Mouse (Mus musculus) T-helper 2 cell (primary cell): ENCODE measurements around the gene Cdip1.
"Not testable (repeated sequence)": the region's sequence is repeated elsewhere in the genome, so short reads cannot be mapped to it uniquely, and the experiment has no call there.

Experiments used
- in situ Hi-C: fragments of 300-600 bp; cut with MboI, MseI; formaldehyde crosslinking; loops from one replicate; pipeline ENCODE4 v1.15.1; 2025; ENCODE audit warnings: high pct_unique_total_duplicates

Gene Cdip1

GRCm38 (mm10) chr16:4773289-4773970, 16.7 kb downstream of the Cdip1 start:
- in situ Hi-C loops, result loop anchor here (5.0 kb wide), 1 partner anchor 71 kb away; no protein-coding TSS in a partner anchor

- in situ Hi-C loops, result no loop called here
Measured at GRCm38 (mm10) chr16:4768719-4769118, 21.4 kb downstream of the Cdip1 start.

DNA sequence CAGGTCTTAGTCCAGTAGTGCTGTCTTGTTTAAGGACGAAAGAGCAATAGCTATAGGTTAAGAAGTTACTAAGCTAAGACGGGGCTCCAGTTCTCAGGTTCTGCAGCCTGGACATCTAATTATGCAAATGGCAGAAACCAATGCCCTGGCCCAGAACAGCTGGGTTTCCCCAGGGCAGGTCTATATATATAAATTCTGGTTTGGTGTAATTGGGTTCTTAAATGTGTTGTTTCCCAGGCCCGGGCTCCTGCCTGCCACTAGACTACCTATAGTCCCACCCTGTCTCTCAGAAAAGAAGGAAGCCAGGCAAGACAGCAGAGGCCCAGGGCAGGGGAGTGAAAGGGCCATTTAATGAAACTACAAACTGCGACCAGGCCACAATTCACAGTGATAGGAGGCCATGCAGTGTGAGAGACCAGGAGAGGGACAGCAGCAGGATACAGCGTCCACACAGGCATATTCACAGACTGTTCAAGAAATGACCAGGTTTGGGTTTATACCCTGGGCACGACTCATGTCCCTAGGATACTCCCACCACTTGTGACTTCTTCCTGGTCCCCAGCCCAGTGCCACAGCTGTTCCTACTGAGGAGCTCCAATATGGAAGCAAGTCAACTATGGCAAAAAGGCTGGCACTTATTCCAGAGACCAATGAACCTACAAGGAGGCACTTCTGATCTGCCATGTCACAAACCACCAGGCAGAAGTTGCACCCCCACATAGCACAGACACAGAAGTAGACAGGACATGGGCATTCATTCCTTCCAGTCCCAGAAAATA, 22.9 kb downstream of the Cdip1 start:
- in situ Hi-C loops, result no loop called here

- in situ Hi-C loops, result no loop called here
Measured at GRCm38 (mm10) chr16:4765852-4766251, 24.2 kb downstream of the Cdip1 start.

DNA sequence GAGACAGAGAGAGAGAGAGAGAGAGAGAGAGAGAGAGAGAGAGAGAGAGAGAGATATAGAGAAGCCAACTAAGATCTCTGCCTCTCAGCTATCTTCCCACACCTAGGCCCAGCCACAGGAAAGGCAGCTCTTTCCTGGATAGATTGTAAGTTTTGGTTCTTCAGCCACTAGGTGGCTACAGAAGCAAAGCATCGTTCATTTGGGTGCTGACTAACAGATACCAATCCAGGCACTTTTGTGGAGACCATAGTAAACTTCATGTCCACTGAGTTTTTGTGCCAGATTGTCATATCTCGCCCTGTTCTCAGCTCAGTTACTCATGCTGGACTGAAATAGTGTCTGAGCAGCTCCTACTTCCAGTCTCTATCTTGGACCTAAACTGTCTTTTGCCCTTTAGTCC, 26.8 kb downstream of the Cdip1 start:
- in situ Hi-C loops, result no loop called here

DNA sequence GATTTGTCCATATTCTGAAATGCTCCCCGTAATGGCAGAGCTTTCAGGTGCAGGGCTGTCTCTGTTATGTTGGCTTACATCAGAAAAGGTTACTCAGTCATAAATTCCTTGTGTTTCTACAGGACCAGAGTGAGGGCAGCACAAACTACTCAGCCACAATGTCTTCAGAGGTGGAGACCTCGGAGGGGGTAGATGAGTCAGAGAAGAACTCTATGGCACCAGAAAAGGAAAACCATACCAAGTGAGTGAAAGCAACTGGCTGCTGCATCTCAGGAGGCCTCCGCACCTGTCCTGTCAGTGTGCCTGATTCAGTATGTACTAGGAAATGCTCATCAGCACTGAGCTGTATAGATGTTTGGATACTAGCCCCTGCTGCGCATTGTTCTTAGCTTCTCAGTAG, 27.7 kb downstream of the Cdip1 start:
- in situ Hi-C loops, result no loop called here

DNA sequence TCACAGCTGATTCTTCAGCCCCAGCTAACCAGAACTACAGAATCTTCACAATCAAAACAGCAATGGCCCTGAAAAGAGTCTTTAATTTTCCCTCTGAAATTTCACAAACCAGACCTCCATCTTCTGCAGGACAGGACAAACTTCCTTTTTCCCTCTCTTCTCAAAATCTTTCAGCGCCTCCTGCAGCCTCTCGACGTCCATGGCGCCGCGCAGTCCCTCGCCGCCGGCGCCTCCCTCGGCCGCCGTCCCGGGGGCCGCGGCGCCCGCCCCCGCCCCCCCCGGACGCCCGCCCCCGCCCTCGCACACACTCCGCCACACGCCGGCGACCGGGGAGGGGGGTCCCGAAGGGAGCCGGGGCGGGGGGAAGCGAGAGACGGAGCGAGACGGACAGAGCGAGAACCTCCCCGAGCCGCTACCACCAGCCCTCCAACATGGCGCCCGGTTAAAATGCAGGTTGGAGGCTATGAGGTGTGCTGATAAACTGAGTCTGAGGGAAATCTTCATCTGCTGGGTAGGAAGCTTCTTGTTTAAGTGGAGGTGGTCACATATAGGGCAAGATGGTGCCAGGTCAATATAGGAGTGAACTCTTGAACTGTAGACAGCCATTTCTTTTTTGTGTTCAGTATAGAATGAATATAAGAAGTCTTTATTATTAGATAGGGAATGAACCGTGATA, 33.3 kb downstream of the Cdip1 start:
- in situ Hi-C loops, result not testable (repeated sequence)

DNA sequence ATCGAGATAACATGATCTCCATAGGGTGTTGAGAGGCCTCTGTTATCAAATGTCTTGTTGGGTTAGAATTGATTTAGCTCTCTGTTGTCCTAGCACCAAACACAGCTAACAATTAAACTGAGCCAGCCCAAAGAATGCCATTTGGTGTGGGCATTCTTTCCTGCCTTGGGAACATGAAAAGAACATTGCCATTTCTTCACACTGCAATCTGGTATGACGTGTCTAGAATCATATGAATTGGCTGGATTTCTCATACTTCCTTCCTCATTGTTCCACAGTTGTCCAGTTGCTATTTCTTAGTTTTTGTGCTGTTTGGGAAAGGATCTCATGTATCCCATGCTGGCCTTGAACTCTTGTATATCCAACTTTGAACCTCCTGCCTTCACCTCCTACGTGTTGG, 36.0 kb downstream of the Cdip1 start:
- in situ Hi-C loops, result no loop called here

DNA sequence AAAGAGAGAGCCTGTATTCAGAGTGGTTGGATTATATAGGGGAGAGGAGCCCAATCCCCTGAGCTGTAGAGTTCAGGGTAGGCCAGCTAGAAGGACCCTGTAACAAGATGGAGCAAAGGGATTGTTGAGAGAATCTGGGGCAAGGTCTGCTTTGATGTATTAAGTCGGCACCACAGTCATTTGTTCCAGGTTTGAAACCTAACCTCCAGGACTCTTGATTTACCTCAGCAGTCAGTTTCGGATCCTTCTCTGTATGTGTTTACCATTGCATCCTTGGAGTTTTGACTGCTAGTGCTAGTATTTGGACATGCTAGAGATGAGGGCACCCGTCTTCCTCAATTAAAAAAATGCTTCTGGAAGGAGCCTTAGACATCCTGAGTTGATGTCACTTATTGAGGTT, 37.9 kb downstream of the Cdip1 start:
- in situ Hi-C loops, result no loop called here

DNA sequence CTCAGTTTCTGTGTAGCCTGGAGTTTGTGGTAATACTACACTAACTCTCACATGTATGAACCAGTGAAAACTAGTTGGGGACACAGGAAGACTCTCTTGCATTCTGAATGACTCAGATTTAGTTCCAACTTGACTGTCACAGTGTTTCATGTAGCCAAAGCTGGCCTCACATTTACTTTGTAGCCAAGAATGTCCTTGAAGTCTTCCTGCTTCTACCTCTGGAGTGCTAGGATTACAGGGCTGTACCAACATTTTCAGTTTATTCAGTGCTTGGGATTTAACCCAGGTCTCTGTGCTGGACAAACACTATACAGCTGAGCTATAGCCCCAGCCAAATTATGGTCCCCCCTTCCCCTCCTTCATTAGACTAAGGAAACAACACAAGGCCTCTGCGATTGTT, 47.9 kb downstream of the Cdip1 start:
- in situ Hi-C loops, result no loop called here

GRCm38 (mm10) chr16:4739994-4740393, 50.1 kb downstream of the Cdip1 start:
- in situ Hi-C loops, result no loop called here

DNA sequence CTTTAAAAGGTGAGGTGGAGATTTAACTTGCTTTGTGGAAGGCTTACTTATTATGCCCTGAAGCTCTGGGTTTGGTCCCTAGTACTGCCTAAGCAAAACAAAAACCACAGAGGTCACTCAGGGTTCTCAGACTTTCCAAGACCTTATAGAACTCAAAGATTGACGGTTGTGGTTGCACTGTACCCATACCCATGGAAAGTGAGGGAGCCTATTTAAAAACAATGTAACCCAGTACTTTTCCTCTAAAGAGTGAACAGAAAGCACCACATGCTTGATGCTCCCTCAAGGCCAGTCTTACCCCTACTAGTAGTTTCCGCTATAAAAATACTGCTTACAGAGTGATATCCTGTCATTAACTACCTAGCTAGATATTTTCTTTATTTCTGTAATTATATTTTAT, 53.8 kb downstream of the Cdip1 start:
- in situ Hi-C loops, result no loop called here

DNA sequence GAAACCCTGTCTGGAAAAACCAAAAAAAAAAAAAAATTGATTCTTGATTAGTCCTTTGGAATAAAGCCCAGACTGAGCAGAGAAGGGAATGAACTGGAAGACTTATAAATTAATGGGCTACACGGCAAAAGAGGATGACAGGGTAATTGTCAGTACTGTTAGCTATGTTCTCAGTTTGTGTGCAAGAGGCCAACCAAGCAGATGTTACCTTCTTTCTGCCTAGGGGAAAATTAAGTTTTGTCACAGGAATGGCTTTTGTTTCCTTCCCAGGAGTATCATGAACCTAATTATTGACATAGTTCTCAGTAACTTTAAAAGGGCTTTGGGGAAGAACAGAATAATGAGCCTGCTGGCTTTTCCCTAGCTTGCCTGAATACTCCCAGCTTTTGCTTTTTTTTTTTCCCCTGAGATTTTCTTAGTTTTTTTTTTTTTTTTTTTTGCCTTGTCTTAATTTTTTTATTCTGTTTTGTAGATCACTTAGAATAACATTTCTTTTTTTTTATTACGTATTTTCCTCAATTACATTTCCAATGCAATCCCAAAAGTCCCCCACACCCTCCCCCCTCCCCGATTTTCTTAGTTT, 59.2 kb downstream of the Cdip1 start:
- in situ Hi-C loops, result no loop called here

GRCm38 (mm10) chr16:4727963-4728362, 62.1 kb downstream of the Cdip1 start:
- in situ Hi-C loops, result loop anchor here (5.0 kb wide), 1 partner anchor 59 kb away; no protein-coding TSS in a partner anchor

- in situ Hi-C loops, result loop anchor here (5.0 kb wide), 1 partner anchor 60 kb away; no protein-coding TSS in a partner anchor
Measured at GRCm38 (mm10) chr16:4727526-4727925, 62.6 kb downstream of the Cdip1 start.

- in situ Hi-C loops, result loop anchor here (5.0 kb wide), 1 partner anchor 61 kb away; no protein-coding TSS in a partner anchor
Measured at GRCm38 (mm10) chr16:4726528-4727128, 63.5 kb downstream of the Cdip1 start.

GRCm38 (mm10) chr16:4725780-4726527, 64.1 kb downstream of the Cdip1 start, which contains the start of gene Hmox2:
Hmox2 (plus strand) TSS chr16:4726361.
- in situ Hi-C loops, result loop anchor here (5.0 kb wide), 1 partner anchor 61 kb away; no protein-coding TSS in a partner anchor

GRCm38 (mm10) chr16:4725266-4725665, 64.8 kb downstream of the Cdip1 start:
- in situ Hi-C loops, result loop anchor here (5.0 kb wide), 1 partner anchor 62 kb away; no protein-coding TSS in a partner anchor

- in situ Hi-C loops, result no loop called here
Measured at GRCm38 (mm10) chr16:4722915-4723209, 67.2 kb downstream of the Cdip1 start.

DNA sequence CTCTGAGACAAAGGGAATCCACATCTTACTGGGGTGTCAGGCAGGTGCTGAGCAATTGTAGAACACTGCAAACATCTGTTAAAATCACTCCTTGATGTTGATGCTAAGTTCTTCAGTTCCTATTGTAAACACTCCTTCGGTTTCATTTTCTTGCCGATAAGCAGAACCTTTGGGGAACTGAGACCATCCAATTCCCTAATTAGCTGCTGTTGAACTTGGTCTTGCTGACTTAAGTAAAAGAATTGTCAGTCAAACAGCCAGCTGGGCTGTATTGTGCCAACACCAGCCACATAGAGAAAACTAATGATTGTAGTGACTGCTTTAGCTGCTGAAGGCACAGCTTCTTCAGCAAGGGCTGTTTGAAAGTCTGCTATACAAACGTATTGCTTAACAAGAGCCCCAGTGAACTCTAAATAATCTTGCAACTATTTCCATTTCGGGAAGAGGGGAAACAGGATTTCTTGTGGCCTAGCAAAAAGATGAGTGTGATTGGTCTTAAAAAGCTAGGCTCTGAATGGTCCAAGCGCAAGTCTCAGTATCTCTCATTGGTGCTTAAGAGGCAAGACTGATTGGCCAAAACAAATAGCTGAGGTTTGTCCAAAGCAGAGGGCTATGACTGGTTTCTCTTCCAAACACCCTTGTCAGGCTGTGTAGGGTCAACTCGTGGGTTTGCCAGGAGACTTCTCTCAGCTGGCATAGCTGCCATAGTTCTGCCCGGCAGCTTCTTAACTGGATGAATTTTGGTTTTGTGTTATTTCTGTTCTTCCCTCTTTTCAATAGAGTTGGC, 67.8 kb downstream of the Cdip1 start:
- in situ Hi-C loops, result no loop called here
